Mouse (Mus musculus) cerebellum, adult 2 months (tissue): ENCODE data around the gene Ifi47.
"Not testable (repeated sequence)": the region's sequence is repeated elsewhere in the genome, so short reads cannot be mapped to it uniquely, and the experiment has no call there.

Experiments
- CTCF ChIP-seq: fragments of 200-500 bp; IDR thresholded peaks from 2 replicates; pipeline ENCODE4 v1.5.1; 2011; ENCODE audit warnings: low read depth, mild to moderate bottlenecking, control low read depth, low read length, moderate library complexity, borderline replicate concordance; ENCODE audit not compliant: insufficient read depth
- POLR2A ChIP-seq: fragments of 200-500 bp; IDR thresholded peaks from 2 replicates; pipeline ENCODE4 v1.6.1; 2011; ENCODE audit warnings: low read length, control low read depth, borderline replicate concordance; ENCODE audit not compliant: insufficient read depth

DNA sequence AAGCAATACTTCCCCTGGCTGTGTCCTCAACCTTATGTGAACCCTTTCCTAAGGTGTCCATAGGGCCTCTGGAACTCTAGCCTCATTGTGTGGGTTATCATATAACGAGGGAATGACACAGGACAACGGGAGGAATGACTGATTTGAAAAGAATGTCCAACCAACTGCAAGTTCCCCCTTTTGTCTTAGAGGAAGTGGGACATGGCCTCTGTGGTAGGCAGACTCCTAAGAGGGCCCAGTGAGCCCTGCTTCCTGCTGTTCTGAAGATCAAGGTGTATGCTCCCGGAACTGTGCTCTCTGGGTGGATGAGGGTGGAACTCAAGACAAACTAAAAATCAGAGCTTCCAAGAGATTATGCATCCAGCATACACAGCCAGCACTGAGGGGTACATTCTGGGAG is 16.3 kb upstream of the Ifi47 start:
- not testable (repeated sequence) for TF ChIP-seq CTCF, POLR2A
